ENCODE assay signal across 20 mouse cellular contexts in the genomic region with DNA sequence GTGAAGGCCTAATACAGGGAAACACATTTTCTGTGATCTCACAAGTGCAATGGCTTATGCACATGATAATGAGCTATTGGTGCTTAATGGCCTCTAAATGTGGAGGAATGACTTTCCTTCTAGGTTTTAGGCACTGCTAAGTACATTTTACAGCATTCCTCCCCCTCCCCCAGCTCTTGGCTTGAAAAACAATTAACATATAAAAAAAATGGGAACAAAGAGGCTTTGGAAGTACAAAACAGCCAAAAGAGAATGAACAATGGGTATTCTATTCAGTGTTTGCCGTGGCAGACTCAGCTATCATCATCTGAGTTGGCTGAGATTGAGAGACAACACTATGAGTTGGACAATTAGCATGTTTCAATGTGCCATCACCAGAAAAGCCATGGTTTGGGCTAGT.
DNase-seq lines count a peak whose midpoint lies in the region; TF ChIP-seq lines count a peak whose summit lies in the region.
"Had no signal": no experiment of that assay in that cellular context is flagged by ENCODE, and none has a peak within 500 bp of the region (broad histone marks: within the 10 kb centered on the region; RNA-seq: fewer than 3 reads in every experiment).

No protein-coding gene starts in this region.

- no peaks in the 10 kb centered on the region for H3K9me3 ChIP-seq in heart, embryonic 10.5 days
- H3K9me3 ChIP-seq: forebrain, embryonic 10.5 days; hindbrain, embryonic 12.5 days; limb, embryonic 15.5 days; midbrain, embryonic 10.5 days; stomach, embryonic 15.5 days had no signal

- no peak for TF ChIP-seq CTCF in layer of hippocampus, adult 2 months (conservative IDR thresholded peaks at IDR 0.05)

- peak; percentile 4 to 13 for DNase-seq in layer of hippocampus, adult 2 months (ENCODE audit: low spot score in 2 of 2)
- no peak for DNase-seq in layer of hippocampus, postnatal 25 days (ENCODE audit: extremely low spot score in 1 of 2, low spot score in 1 of 2)
- peak; percentile 62 for DNase-seq in Muller cell, postnatal 12 days (ENCODE audit: inconsistent ontology term)
- peak; percentile 85 for DNase-seq in brain, adult 2 months (ENCODE audit: low read depth, low spot score)
- peak; percentile 56 for DNase-seq in telencephalon, adult 2 months (ENCODE audit: low read depth, low spot score)
- DNase-seq in testis, postnatal 10 days (ENCODE audit: low spot score), result no peak
- no peak for DNase-seq in heart, embryonic 10.5 days (ENCODE audit: low spot score)
- DNase-seq: adrenal gland, adult 2 months; cerebellum, adult 8-10 months; gastrocnemius, postnatal 36 days; heart, adult 2 months; kidney, postnatal 25 days; left cerebral cortex, postnatal 4 days; lung, postnatal 4 days had no signal

- 53% methylated on average over 1 of the region's 1 CpGs for WGBS in heart, embryonic 10.5 days

- H3K4me3 ChIP-seq in layer of hippocampus, adult 2 months, result no peak overlapping the region
- no peak overlapping the region for H3K4me3 ChIP-seq in heart, embryonic 10.5 days
- H3K4me3 ChIP-seq: forebrain, embryonic 10.5 days; heart, adult 2 months; hindbrain, embryonic 12.5 days; left cerebral cortex, adult 2 months; limb, embryonic 15.5 days; midbrain, embryonic 10.5 days; stomach, embryonic 15.5 days had no signal

- no peaks in the 10 kb centered on the region for H3K36me3 ChIP-seq in heart, embryonic 10.5 days
- H3K36me3 ChIP-seq: forebrain, embryonic 10.5 days; hindbrain, embryonic 12.5 days; limb, embryonic 15.5 days; midbrain, embryonic 10.5 days; stomach, embryonic 15.5 days had no signal

- H3K27ac ChIP-seq in layer of hippocampus, adult 2 months, result peak overlapping the region; percentile 36; the same call in 1 of the 2 replicates
- no peak overlapping the region for H3K27ac ChIP-seq in heart, embryonic 10.5 days
- H3K27ac ChIP-seq: forebrain, embryonic 10.5 days; heart, adult 2 months; hindbrain, embryonic 12.5 days; limb, embryonic 15.5 days; midbrain, embryonic 10.5 days; stomach, embryonic 15.5 days had no signal

- no peaks in the 10 kb centered on the region for H3K4me1 ChIP-seq in heart, embryonic 10.5 days
- H3K4me1 ChIP-seq: hindbrain, embryonic 12.5 days; limb, embryonic 15.5 days; stomach, embryonic 15.5 days had no signal

- no peaks in the 10 kb centered on the region for H3K27me3 ChIP-seq in heart, embryonic 10.5 days (ENCODE audit: insufficient read depth, poor library complexity, severe bottlenecking)
- H3K27me3 ChIP-seq: hindbrain, embryonic 12.5 days; limb, embryonic 15.5 days; stomach, embryonic 15.5 days had no signal

Comparison
In these comparisons a context has a peak if more than half of its experiments do, and no peak if none do; other contexts are left out.
1. DNase-seq: peak in layer of hippocampus, adult 2 months (2 of 2), Muller cell, postnatal 12 days (single experiment), brain, adult 2 months (single experiment) and telencephalon, adult 2 months (single experiment); none in layer of hippocampus, postnatal 25 days (0 of 2), testis, postnatal 10 days (single experiment) and heart, embryonic 10.5 days (single experiment).